Mouse (Mus musculus): ENCODE results near the gene P2rx4.

DNA sequence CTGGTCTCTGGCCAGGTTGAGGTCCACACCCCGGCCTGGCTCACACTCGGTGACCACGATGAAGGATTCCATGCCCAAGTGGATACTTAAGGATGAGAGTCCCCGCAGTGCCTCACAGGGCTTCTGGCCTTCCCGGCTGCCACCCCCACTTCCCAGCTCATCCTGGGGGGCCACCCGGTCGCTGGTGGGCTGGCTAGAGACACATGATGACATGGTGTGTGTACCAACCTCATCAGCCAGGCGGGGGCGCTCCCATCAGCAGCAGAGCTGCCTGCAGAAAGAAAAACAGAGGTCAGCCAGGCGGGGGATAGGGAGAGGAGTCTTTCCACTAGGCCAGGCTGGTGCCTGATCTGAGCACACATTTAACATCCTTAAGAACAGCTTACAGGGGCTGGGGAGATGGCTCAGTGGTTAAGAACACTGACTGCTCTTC is 56.7 kb downstream of the P2rx4 start:
- TF ChIP-seq CTCF (IDR thresholded peaks at IDR 0.05; ENCODE audit: insufficient read depth, low read depth, low read length) (no peak; the same call in 1 of the 2 replicates), POLR2A (IDR thresholded peaks at IDR 0.05; ENCODE audit: insufficient read depth, low read depth, low read length) (no peak)

Data from olfactory bulb, adult 2 months (tissue).